Mouse (Mus musculus): ENCODE data around the gene Rft1. TPM values are rescaled to one million over a fixed set of nuclear protein-coding genes. Genes with fewer than 3 reads are reported as not detected.

The Rft1 gene
- polyA plus RNA-seq (2015; fragmentation: Nextera tagmentation; extraction: Ambion mirVana) = 8.8 and 11.5 TPM in 2 replicates

DNA sequence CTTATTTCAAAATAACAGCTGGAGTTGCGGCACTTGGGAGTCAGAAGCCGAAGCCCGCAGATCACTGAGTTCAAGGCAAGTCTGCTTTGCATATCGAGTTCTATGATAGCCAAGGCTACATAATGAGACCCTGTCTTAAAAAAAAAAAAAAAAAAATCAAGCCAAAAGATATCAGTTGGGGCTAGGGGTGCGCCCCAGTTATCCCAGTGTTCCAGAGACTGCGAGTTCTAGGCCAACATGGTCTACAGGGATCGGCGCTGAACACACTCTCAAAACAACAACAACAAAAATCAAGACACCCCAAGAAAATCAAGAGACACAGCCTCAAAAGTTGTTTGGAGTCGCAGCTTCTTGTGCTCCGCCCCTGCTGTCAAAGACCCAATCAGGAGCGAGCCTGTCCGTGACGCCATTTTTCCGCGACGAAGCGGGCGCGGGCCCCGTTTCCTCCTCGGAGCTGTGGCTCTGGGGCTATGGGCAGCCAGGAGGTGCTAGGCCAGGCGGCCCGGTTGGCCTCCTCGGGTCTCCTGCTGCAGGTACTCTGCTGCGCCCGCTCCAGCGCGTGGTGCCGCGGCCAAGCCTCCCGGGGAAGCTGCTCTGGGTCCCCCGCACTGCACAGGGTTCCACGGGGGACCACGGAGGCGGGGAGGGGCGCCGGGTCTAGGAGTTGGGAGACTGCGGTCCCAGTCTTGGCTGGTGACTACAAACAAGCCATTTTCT lies at the start of gene Rft1:
Gene Rft1, plus strand, starts transcription at position 418 of the 717 bp plus-strand sequence.
- peak within 1 kb of the TSS; percentile 95 for H3K9ac ChIP-seq
- H3K4me1 ChIP-seq (replicated peaks) = peaks cover 12% of the 10 kb centered on the region
- peak within 1 kb of the TSS; percentile 80 for H3K4me3 ChIP-seq
- ATAC-seq (replicated peaks; ENCODE audit: insufficient number of reproducible peaks, insufficient read depth, low FRiP score, low read depth) = peak; percentile 83
- 3% methylated on average over 38 of the region's 38 CpGs for WGBS
- peak within 1 kb of the TSS; percentile 84 for H3K27ac ChIP-seq
- H3K9me3 ChIP-seq (replicated peaks) = no peaks in the 10 kb centered on the region
- H3K27me3 ChIP-seq = 0 out of 2 replicates have a peak, but pooled peaks cover 3% of the 10 kb centered on the region
- H3K4me2 ChIP-seq = peak within 1 kb of the TSS; percentile 70
- no peaks in the 10 kb centered on the region; the same call in 1 of the 2 replicates for H3K36me3 ChIP-seq

DNA sequence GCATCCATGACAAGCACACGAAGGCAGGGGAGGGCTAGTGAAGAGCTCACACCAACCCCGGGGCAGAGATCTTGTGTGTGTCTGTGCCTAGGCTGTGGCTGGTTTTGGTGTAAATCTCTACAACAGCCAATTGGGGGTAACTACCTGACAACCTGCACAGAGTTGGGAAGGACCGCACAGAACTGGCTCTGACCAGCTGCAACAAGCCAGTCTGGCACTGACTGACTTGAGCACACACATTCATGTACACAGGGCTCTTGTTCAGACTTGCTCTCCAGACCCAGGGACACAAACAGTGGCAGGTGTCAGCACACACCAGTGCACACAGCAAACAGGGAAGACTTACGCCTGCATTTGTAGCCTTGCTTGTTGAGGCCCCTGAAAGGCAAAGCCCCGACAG lies 47.3 kb upstream of the Rft1 start:
- Histone ChIP-seq H3K4me2 (no peak overlapping the region), H3K4me3 (no peak overlapping the region), H3K36me3 (peaks cover 20% of the 10 kb centered on the region; the same call in 1 of the 2 replicates), H3K9me3 (replicated peaks) (no peaks in the 10 kb centered on the region), H3K9ac (no peak overlapping the region), H3K4me1 (replicated peaks) (peaks cover 5% of the 10 kb centered on the region; the same call in 1 of the 2 replicates), H3K27me3 (no peaks in the 10 kb centered on the region), H3K27ac (no peak overlapping the region)
- no peak for ATAC-seq (replicated peaks; ENCODE audit: insufficient number of reproducible peaks, insufficient read depth, low FRiP score, low read depth)
- WGBS = 84% methylated on average over 5 of the region's 5 CpGs

DNA sequence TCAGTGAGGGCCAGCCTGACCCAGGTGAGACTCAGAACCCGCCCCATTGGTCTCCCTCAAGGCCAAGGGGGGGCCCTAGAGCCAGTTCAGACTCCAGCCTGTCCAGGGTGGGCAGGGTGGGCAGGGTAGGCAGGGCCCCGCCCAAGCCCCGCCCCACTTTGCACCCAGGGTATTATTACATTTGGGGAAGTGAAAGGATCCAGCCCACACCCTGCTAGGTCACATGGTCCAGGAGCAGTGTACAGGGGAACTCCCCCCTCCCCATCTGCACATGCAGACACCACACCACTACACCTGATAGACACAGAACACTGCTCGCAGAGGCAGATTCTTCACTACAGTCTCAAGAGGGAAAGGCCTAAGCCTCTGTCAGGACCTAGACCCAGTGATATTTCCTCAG lies 46.5 kb upstream of the Rft1 start:
- Histone ChIP-seq H3K27ac (no peak overlapping the region), H3K4me3 (no peak overlapping the region), H3K4me1 (replicated peaks) (peaks cover 11% of the 10 kb centered on the region), H3K4me2 (no peak overlapping the region), H3K9ac (no peak overlapping the region), H3K27me3 (no peaks in the 10 kb centered on the region), H3K9me3 (replicated peaks) (no peaks in the 10 kb centered on the region), H3K36me3 (peaks cover 11% of the 10 kb centered on the region; the same call in 1 of the 2 replicates)
- ATAC-seq (replicated peaks; ENCODE audit: insufficient number of reproducible peaks, insufficient read depth, low FRiP score, low read depth) = no peak; the same call in 1 of the 2 replicates
- WGBS = 72% methylated on average over 4 of the region's 4 CpGs

DNA sequence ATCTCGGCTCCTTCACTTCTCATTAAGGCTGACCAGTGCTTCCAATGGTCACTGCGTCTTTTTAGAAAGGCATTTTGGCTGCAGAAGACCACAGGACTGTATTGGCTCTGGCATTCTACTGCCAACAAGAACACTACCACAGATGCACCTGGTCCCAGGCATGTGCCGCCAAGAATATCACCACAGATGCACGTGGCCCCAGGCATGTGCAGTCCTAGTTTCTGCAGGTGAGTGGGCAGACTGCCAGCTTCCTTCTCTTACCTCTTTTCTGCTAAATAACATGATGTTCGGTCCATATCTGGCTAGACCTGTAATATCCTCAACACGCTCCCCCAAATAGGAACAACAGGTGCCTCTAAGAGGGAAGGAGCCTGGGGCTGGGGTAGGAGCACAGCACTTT lies 46.0 kb upstream of the Rft1 start:
- Histone ChIP-seq H3K9me3 (replicated peaks) (no peaks in the 10 kb centered on the region), H3K27me3 (no peaks in the 10 kb centered on the region), H3K27ac (no peak overlapping the region), H3K4me3 (no peak overlapping the region), H3K4me2 (no peak overlapping the region), H3K9ac (no peak overlapping the region), H3K4me1 (replicated peaks) (peaks cover 13% of the 10 kb centered on the region), H3K36me3 (peaks cover 8% of the 10 kb centered on the region; the same call in 1 of the 2 replicates)
- ATAC-seq (replicated peaks; ENCODE audit: insufficient number of reproducible peaks, insufficient read depth, low FRiP score, low read depth) = no peak
- 84% methylated on average over 6 of the region's 6 CpGs for WGBS

DNA sequence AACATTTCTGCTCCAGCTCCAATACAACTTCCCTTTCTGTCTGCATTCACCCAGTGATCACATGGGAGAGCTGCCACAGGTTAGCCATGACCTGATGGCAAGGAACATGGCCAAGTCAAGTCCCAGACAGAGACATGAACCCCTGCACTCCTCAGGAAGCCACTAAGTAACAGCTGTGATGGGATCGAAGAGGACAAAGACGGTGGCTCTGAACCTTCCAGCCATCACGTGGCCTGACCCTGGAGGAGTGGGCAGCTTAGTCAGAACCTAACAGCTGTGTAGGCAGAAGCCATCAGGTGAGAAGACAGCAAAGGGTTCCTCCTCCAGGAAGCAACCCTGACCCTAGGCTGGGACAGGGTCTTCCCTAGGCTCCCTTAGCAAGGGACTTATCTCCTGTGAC lies 44.7 kb upstream of the Rft1 start:
- ATAC-seq (replicated peaks; ENCODE audit: insufficient number of reproducible peaks, insufficient read depth, low FRiP score, low read depth) = no peak
- Histone ChIP-seq H3K4me3 (no peak overlapping the region), H3K4me1 (replicated peaks) (peaks cover 15% of the 10 kb centered on the region), H3K9me3 (replicated peaks) (no peaks in the 10 kb centered on the region), H3K27ac (no peak overlapping the region), H3K4me2 (no peak overlapping the region), H3K27me3 (no peaks in the 10 kb centered on the region), H3K9ac (no peak overlapping the region), H3K36me3 (peaks cover 4% of the 10 kb centered on the region; the same call in 1 of the 2 replicates)
- WGBS = 92% methylated on average over 3 of the region's 3 CpGs

DNA sequence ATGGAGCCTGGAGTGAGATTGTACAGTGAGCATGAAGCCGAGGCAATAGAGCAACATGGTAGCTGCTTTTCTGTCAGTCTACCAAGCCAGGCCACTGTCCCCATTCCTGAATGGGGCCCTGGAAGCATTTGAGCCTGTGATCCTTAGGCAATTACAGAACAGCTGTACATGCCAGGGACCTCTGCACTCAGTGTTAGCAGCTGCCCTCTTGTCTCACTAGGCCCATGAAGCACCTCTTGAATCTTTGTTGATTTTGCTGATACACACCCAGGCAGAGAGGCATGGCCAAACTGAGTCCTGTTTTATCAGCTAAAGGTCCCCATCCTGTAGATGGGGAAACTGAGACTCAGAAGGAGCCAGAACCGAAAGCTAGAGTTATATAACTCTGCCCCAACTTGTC lies 43.9 kb upstream of the Rft1 start:
- Histone ChIP-seq H3K4me1 (replicated peaks) (peaks cover 20% of the 10 kb centered on the region), H3K36me3 (peaks cover 4% of the 10 kb centered on the region; the same call in 1 of the 2 replicates), H3K27me3 (no peaks in the 10 kb centered on the region), H3K4me3 (no peak overlapping the region), H3K4me2 (no peak overlapping the region), H3K27ac (no peak overlapping the region), H3K9me3 (replicated peaks) (no peaks in the 10 kb centered on the region), H3K9ac (no peak overlapping the region)
- no peak for ATAC-seq (replicated peaks; ENCODE audit: insufficient number of reproducible peaks, insufficient read depth, low FRiP score, low read depth)
- WGBS = 64% methylated on average over 2 of the region's 2 CpGs

DNA sequence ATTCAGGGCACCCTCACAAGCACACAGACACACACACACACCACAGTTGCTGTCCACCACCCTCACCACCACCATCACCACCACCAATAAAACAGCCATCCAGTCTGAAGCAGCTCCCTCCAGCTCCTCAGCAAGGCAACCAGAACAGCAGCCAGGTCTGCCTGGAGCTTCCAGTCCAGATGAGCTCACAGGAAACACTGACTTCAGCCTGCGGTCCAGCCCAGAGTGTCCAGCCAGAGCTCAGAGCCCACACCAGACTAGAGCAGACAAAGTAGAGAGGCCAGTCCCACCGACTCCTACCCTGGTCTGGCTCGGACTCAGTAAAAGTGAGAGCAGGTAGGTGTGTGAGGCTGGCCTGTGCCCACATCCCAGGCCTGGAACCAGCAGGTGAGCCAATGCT lies 43.2 kb upstream of the Rft1 start:
- Histone ChIP-seq H3K27ac (no peak overlapping the region), H3K9me3 (replicated peaks) (no peaks in the 10 kb centered on the region), H3K4me2 (no peak overlapping the region), H3K4me3 (no peak overlapping the region), H3K9ac (no peak overlapping the region), H3K36me3 (peaks cover 4% of the 10 kb centered on the region; the same call in 1 of the 2 replicates), H3K27me3 (no peaks in the 10 kb centered on the region), H3K4me1 (replicated peaks) (peaks cover 20% of the 10 kb centered on the region)
- no peak for ATAC-seq (replicated peaks; ENCODE audit: insufficient number of reproducible peaks, insufficient read depth, low FRiP score, low read depth)
- WGBS = 73% methylated on average over 3 of the region's 3 CpGs

DNA sequence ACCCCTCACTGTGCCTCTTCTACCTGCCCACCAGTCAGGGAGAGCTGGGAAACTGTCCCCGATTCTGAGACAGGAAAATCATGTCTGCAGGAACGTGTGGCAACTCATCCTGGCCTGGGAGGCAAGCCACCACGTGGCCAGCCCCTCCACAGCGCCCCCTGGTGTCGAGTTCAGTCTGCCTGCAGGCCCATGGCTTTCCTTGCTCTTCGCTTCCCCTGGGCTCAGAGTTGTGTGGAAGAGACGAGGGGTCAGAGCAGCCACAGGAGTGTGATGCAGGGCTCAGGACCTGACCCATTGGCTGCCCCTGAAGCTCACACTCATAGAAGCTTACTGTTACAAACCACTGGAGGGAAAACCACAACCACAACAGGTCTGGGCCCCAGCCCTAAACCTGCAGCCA lies 41.6 kb upstream of the Rft1 start:
- Histone ChIP-seq H3K4me1 (replicated peaks) (peaks cover 20% of the 10 kb centered on the region), H3K27me3 (no peaks in the 10 kb centered on the region), H3K9me3 (replicated peaks) (no peaks in the 10 kb centered on the region), H3K27ac (no peak overlapping the region), H3K36me3 (peaks cover 4% of the 10 kb centered on the region; the same call in 1 of the 2 replicates), H3K9ac (no peak overlapping the region), H3K4me3 (no peak overlapping the region), H3K4me2 (no peak overlapping the region)
- 23% methylated on average over 7 of the region's 7 CpGs for WGBS
- ATAC-seq (replicated peaks; ENCODE audit: insufficient number of reproducible peaks, insufficient read depth, low FRiP score, low read depth) = no peak

DNA sequence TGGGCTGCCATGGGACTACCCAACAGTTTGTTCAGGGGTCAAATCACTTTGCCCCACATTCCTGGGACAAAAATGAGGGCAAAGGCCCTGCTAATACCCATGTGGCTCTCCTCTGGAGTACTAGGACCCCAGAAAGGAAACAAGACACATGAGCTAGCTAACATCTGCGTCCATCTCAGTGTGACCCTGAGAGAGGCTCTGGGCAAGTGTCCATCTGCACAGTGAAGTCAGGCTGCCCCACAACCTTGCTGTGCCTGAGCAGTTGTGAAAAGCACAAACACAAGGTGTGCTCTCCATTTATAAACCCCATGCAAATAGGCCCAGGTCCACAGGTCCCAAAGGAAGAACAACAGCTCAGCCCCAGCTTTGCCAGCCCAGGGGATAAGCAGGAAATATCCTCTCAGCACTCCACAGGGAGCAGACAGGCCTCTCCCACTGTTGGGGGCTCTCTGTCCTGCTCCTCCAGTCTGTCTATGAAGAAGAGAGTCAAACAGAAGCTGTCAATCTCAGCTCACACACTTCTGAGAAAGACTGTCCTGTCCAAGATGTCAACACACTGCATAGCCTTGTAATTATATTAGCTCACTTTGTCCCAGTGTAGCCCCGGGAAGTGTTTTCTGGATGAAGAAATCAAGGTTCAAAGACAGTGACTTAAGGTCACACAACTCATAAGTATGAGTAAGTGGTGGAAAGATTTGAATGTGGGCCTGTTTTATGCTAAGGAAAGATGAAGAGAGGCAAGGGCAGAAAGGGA lies 41.0 kb upstream of the Rft1 start:
- ATAC-seq (replicated peaks; ENCODE audit: insufficient number of reproducible peaks, insufficient read depth, low FRiP score, low read depth) = no peak
- Histone ChIP-seq H3K4me2 (no peak overlapping the region), H3K36me3 (peaks cover 4% of the 10 kb centered on the region; the same call in 1 of the 2 replicates), H3K27ac (no peak overlapping the region), H3K4me3 (no peak overlapping the region), H3K27me3 (no peaks in the 10 kb centered on the region), H3K9ac (no peak overlapping the region), H3K9me3 (replicated peaks) (no peaks in the 10 kb centered on the region), H3K4me1 (replicated peaks) (peaks cover 20% of the 10 kb centered on the region)
- 78% methylated on average over 2 of the region's 2 CpGs for WGBS

DNA sequence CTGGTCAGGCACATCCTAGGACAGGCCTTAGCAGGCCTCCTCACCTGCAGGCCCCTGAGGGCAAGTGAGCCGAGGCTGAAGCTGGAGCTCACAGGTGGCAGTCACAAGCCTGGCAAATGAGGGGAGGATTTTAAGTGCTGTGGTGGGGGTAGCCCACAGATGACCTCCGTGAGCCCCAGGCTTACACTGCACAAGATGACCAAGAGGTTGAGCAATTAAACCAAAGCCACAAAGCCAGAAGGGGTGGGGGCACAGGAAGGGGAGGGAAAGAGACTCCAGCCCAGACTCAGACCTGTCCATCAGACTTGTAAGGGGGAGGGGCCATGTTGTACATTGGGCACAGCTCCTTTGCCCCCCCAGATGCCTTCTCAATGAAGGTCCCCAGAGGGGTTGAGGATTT lies 37.4 kb upstream of the Rft1 start:
- WGBS = 70% methylated on average over 2 of the region's 2 CpGs
- no peak overlapping the region for H3K9ac ChIP-seq
- peaks cover 20% of the 10 kb centered on the region for H3K4me1 ChIP-seq (replicated peaks)
- H3K36me3 ChIP-seq = no peaks in the 10 kb centered on the region
- no peaks in the 10 kb centered on the region for H3K9me3 ChIP-seq (replicated peaks)
- no peak for ATAC-seq (replicated peaks; ENCODE audit: insufficient number of reproducible peaks, insufficient read depth, low FRiP score, low read depth)
- no peak overlapping the region for H3K4me3 ChIP-seq
- no peak overlapping the region for H3K27ac ChIP-seq
- H3K4me2 ChIP-seq = no peak overlapping the region
- H3K27me3 ChIP-seq = no peaks in the 10 kb centered on the region

DNA sequence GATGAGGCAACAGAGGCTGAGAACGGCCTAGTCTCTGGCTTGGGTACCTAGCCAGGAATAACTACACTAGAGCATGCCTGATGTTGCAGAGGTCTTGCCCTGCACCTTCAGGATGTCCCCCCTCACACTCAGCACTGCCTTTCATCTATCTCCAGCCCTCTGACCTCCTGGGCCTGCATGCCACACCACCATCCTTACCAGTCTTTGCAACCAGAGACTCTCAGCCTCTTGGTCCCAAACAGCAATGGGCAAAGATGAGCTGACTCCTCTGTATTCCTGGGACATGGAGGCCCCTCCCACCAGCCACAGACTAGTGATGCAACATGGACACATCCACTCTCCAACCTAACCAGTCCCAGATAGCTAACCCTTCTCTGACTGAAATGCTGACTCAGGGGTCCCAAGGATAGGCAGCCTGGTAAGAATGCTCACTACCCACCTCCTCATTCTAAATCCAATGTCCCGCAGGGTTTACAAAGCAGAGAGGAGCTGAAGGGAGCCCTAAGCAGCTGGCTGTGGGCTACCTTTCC lies 35.3 kb upstream of the Rft1 start:
- H3K9ac ChIP-seq = no peak overlapping the region
- peaks cover 19% of the 10 kb centered on the region; the same call in 1 of the 2 replicates for H3K4me1 ChIP-seq (replicated peaks)
- ATAC-seq (replicated peaks; ENCODE audit: insufficient number of reproducible peaks, insufficient read depth, low FRiP score, low read depth) = no peak
- no peaks in the 10 kb centered on the region for H3K27me3 ChIP-seq
- H3K27ac ChIP-seq = no peak overlapping the region
- no peaks in the 10 kb centered on the region for H3K36me3 ChIP-seq
- H3K9me3 ChIP-seq (replicated peaks) = no peaks in the 10 kb centered on the region
- H3K4me2 ChIP-seq = no peak overlapping the region
- 91% methylated on average over 2 of the region's 2 CpGs for WGBS
- H3K4me3 ChIP-seq = no peak overlapping the region
